Mouse (Mus musculus): ENCODE measurements at regions not wholly inside any gene's neighbourhood (a gene's known extent, or its start where the extent isn't known, plus 50 kb on each side); places are given as distances from the start of the nearest gene placed in this dataset.

DNA sequence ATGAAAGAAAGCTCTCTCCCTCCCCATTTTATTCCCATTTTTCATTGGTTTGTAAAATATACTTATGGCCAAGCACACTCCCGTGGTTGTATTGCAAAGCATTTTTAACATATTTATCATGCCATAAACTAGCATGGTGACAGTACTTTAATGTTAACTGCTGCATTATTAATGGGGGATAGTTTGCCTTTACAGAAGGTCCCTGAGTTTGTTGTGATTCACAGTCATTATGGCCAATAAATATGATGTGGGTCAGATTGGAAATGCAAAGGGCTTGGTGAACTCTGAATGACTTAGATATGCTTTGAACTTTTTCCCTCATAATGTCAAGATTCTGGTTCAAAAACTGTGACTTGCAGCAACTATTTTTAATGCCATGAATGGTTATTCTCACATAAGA lies 157.1 kb downstream of the Fam174a start:
- TF ChIP-seq POLR2A (IDR thresholded peaks at IDR 0.05; ENCODE audit: borderline replicate concordance, low read depth, low read length) (no peak), CTCF (IDR thresholded peaks at IDR 0.05; ENCODE audit: low read depth, low read length) (no peak)

All from bone marrow macrophage, adult 2 months (primary cell).